Mouse (Mus musculus) regulatory T cell (primary cell): ENCODE data around the gene Iqschfp.

Experiments used
- in situ Hi-C: fragments of 300-600 bp; cut with MboI, MseI; formaldehyde crosslinking; loops from one replicate; pipeline ENCODE4 v1.15.1; 2025; ENCODE audit warnings: high pct_unique_total_duplicates

Iqschfp gene

DNA sequence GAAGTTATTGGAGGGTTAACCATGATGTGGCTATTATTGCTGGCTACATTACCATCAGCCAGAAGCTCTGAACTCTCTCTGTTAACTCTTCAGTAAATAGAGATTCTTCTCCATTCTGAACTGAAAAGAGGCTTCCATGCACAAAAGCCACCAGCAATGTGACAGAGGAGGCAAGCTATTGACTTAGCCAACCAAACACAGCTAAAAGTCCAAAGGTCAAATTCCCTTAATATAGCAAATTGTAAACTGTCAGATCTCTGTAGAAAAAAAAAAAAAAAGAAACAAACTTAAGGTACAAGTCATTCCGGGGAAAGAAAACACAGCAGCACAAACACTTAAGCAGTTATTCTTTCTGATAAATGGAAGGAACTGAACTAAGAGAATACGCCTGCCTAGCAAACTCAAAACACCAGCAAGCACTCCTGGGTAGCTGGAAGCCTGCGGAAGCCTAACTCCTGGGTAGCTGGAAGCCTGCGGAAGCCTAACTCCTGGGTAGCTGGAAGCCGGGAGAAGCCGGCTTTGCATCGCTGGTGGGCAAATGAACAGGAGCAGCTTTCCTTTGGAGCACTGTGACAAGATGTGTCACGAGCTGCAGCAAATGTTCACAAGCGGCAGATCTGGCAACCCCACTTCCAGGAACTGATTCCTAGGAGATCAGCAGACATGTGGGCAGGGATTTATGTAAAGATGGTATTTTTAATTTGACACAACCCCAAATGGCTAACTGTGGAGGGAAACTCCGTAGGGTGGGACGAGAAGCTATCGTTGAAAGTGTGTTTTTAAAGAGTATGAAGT lies 701.2 kb downstream of the Iqschfp start:
- in situ Hi-C loops, result no loop called here

DNA sequence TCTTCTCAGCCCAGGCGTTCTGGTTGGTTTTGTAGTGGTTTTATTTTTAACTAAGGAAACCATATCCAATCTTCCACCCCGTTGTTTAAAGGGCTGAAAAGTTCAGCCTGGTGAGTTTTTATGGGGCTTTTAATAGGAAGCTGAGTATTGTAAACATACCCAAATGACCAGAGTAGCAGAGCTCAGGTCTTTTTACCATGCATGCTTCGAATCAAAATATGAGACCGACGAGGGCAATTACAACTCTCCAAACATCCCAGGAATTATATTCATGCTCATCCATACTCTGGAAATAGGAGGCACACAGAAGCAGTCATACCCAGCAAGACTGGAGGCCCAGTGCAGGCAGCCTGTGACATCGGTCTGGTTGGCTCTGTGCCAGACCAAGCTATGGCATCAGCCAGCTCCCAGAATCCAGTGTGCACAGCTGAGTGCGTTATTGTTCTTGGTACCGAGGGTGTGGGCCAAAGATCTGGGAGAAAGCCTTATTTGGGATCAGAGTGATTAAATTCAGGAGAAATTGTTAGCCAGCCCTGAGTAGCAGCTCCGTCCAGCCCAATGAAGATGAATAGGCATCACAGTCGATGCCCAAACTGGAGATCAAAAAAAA lies 703.4 kb downstream of the Iqschfp start:
- in situ Hi-C loops, result no loop called here

DNA sequence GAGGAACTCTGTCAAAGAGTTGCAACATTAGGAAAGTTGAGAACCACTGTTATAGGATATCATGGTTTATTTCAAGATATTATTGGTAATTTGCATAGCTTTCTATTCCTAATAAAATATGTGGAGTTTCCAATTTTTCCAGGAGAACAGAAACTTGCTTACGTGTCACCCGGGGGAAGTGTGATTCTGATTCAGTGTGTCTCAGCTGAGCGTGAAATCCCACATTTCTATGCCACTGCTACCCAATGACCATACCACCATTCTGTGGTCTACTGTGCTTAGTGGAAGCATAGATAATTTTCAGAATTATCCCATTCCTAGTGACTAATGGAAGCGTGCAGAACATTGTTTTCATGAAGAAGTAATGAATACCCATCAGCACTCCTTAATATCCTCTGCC lies 704.9 kb downstream of the Iqschfp start:
- in situ Hi-C loops, result no loop called here

DNA sequence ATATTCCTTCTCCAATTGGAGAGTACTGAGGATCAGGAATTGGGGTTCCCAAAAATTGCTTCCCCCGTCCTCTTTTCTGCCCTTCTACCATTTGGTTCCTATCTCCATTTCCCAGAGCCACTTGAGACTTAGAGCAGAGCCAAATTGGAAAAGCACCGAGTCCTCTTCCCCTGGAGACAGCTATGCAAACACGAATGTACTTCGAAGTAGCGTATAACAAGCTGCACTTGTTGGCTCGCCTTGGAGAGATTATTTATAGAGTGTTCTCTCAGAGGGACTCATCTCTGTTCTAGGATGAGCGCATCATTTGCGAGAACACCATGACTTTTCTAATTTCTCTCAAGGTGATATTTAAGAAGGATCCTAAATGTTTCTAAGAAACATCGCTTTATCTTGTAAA lies 710.9 kb downstream of the Iqschfp start:
- in situ Hi-C loops, result no loop called here

DNA sequence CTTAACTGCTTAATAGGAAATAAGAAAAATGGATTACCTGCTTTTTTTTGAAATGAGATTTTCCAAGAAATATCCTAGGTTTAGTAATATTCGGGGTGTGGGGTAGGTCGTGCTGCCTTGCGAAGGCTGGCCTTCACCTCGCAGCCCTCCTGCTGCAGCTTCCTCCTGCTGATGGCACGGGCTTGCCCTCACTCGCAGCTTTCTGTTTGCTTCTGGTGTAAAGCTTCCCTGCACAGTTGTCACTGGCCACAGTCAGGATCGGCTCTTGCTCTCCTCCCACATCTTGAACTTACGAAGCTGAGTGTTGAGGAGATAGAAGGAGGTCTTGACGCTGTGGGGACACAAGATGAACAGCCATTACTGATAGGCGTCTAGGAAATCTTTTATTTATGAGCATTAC lies 712.4 kb downstream of the Iqschfp start:
- in situ Hi-C loops, result no loop called here

DNA sequence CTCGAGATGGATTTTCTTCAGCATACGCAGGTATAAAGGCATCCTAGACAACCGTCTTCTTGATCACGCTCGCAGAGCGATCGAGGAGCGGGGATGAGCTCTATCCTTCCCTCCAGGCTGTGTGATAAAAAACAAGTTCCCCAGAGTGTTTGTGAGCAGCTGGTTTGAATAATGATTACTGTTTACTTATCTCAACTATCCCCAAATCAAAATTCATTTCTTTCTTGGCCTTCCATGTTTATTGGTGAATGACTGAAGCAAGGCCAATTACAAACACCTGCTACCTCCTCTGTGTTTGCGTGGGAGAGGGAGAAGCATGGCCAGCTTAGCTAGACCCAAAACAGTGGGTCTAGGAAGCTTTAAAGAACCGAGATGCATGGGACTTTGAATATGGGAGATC lies 712.9 kb downstream of the Iqschfp start:
- in situ Hi-C loops, result no loop called here

DNA sequence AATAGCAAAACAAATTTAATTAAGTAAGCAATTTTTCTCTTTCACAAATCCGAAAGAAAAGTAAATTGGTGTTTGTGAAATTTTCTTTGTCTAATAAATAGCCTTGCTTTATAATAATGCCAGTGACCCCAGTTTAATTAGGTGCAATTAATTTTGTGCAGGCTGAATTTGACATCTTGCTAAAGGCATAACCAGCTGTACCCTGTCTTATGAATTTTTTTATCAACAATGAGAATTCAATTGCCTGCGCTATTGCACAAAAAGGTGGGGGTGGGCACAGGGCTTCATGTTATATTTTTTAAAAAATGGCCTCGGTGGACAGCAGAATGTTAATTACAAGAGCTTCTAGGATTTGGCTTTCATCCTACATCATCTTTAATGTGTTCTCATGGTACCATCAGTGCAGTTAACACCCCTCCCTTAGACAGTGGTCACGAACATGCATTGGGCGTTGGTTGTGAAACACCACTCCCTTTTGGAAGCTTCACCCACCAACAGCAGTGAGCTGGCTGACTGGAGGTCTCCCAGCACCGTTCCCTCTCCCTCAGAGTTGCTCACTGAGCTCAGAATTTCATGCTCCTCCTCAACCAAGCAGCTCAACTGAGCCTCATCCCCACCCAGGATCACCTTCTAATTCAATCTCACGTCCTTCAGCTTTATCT lies 714.0 kb downstream of the Iqschfp start:
- in situ Hi-C loops, result no loop called here

DNA sequence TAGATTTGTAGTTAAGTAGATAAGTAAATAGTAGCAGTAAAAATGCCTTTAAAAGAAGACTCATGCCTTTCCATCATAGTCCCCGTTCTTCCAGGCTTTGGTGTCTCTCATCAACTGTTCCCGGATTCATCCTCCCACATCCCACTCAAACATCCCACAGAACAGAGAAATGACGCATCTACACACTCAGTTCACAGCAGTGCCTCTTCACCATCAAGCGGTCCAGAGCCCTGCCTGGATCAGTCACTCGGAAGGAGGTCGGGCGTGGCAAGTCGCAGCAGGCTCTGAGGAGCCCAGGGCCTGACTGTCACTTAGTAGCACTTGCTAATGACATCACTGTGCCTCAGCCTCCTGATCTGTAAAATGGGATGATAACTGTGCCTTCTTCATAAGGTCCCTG lies 714.7 kb downstream of the Iqschfp start:
- in situ Hi-C loops, result no loop called here

DNA sequence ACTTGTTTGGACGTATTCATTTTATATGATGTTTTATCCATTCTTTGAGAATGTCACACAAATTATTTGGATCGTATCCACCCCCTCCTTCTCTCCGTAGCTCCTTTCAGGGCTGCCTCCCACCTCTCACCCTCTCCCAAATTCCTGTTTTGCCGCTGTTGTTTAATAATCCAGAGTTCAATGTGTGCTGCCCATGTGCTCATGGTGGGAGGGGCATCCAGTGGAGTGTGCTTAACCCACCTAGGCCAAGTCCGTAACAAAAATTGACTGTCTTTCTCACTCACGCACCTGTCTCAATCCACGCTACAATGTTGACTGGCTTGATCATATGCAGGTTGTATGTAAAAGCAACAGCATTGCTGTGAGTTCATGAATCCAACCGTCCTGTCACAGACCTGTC lies 715.3 kb downstream of the Iqschfp start:
- in situ Hi-C loops, result no loop called here

DNA sequence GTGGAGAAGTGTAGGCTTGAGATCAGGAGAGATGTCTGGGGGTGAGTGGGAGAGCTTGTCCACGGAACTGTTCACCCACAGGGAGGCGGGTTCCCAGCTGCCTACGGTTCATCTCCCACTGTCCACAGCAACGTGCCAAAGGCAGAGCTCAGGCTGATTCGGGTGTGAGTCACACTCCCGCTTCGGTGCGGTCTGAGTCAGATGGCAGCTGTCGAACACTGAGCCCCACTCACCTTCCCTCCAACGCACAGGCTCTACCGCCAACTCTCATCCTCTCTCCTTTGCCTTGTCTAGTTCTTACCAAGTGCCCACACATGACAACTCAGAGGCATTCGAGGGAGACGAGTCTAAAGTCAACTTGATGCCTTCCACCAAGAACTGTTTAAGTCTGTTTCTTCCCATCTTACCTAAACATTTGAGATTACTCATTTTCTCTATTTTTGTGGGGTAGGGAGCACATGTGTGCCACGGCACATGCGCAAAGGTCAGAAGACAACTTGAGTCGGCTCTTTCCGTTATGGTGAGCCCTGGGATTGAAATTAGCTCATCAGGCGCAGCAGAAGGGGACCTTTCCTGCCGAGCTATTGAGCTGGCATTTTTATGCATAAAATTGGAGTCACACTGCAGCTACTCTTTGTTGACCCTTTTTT lies 716.9 kb downstream of the Iqschfp start:
- in situ Hi-C loops, result no loop called here

DNA sequence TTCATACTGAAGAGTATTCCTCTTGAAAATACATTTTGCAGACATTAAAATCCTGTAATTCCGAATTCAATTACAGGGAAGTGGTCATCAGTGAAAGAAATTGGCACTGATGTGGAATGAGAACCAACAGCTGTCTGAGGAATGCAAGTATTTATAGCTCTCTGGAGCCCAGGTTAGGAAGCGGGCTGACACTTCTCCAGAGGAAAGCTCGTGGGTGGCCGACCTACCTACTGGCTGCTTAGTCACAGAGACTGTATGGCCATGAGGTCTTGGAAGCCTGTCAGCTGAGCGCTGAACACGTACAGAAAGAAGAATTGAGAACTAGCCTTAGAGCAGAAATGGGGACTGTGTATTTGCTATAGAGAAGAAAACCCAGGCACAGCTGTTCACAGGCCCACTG lies 718.0 kb downstream of the Iqschfp start:
- in situ Hi-C loops, result no loop called here

DNA sequence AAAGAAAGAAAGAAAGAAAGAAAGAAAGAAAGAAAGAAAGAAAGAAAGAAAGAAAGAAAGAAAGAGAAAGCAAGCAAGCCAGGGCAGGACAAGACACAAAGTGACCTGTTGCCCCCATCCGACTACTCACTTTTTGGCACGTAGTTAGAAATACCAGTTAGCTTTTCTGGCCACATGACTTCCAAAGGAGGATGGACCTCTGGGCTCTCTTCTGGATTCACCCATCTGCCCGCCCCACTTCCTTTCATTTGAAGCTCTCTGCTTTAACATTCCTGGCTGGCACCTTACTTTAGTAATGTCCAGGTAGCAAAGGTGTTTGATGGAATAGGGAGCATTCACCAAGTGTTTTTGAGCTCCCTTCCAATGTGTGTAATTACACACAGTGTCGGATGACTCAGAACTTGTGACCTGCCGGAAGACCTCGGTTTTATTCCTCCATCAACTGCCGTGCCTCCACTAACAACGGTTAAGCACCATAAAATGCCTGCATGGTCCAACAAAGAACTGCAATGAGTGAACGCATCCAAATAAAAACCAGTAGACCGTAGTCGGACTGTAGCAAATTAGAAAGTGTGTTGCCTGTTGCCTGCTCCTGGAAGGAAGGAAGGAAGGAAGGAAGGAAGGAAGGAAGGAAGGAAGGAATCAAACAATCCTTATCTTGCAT lies 718.7 kb downstream of the Iqschfp start:
- in situ Hi-C loops, result no loop called here

DNA sequence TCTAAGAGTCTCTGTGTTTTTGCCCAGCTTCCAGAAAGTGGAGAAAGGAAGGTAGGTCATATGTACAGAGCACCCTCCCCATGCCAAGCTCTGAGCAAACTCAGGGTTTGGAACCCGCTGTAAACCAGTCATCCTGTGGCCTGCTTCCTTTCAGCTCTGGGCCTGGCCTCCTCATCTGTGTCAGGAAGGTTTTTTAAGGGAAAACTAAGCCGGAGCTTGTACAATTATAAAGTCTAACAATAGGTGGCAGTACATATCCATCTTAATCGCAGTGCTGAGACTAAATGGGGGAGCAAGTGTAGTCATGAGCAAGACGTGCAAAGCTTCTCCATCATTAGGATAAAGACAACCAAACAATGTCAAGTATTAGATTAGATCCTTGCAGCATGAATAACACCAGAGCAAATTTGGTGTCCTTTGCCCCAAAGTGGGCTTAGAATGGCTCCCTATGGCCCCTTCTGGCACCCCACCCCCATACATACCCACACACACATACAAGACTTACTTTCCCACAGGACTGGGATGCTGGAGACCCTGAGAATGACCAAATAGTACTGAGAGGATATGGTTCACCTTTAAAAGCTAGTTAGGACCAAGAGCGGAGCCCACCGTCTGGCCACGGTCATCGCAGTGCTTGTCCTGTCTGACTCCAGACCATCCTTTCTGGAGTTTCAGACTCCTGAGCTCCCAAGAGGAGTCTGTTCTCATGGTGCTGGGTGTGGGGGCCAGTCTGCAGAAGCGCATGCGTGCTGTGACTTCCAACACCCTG lies 723.2 kb downstream of the Iqschfp start:
- in situ Hi-C loops, result loop anchor here (5.0 kb wide), 1 partner anchor 97 kb away; no protein-coding TSS in a partner anchor

DNA sequence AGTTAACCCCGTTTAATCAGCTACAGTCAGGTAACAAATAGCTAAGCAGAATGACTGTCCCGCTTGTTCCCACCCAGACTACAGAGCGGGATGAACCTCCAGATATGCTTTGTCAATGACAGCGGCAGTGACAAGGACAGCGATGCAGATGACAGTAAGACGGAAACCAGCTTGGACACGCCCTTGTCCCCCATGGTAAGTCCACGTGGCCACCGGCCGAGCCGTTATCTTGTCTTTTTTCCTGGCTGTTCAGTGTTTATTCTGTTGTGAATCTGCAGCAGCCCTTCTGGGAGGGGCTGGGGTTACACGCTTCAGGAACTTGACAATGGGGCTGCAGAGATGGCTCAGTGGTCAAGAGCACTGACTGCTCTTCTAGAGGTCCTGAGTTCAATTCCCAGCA lies 724.3 kb downstream of the Iqschfp start:
- in situ Hi-C loops, result loop anchor here (5.0 kb wide), 1 partner anchor 96 kb away; no protein-coding TSS in a partner anchor

DNA sequence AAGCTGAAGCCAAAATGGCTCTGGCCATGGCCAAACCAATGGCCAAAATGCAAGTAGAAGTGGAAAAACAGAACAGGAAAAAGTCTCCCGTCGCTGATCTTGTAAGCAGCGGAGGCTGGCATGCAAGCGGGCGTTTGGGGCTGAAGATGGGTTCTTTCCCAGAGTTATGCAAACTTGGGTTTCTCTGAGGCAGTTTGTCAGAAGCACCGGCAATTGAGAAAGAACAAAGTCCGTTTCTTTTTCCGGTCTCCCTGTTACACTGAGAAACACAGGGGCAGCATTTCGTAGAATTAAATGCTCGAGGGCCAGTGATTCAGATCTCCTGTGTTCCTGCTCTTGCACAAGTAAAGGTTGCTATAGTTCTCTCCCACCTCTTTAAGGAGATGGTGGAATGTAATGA lies 725.7 kb downstream of the Iqschfp start:
- in situ Hi-C loops, result loop anchor here (5.0 kb wide), 1 partner anchor 95 kb away; no protein-coding TSS in a partner anchor

DNA sequence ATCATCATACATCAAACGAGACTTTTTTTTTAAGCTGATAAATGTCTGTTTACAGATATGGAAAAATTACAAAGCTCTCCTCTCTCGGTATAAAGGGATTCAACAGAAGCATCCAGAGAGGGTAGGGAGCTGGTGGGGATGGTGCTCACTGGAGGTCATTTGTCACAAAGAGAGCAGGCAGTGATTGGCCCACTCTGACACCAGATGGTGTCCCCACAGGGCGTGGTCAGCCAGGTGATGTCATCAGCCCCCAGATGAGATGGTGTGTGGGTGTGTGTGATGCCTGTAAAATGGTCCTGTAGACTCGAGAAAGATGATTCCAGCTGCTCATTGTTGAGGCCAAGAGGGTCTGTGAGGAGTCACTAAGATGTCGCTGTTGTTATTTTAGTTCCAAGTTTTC lies 727.1 kb downstream of the Iqschfp start:
- in situ Hi-C loops, result loop anchor here (5.0 kb wide), 1 partner anchor 93 kb away; no protein-coding TSS in a partner anchor

DNA sequence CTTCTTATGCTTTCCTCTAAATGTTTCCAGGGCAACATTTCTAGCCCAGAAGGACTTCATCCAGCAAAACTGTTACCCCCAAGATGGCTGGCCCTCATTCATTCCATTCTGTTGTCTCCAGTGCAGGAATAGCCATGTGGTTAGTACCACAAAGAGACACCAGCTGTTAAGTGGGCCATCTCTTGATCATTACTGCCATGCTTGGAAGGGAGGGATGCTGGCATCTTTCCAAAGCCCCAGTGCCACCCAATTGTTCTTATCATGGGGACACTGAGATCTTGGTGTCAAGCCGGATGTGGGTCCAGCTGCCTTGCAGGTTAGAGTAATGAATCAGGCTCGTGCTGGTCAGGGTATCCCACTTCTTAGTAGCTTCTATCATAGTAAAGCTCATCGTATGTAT lies 729.9 kb downstream of the Iqschfp start:
- in situ Hi-C loops, result no loop called here

DNA sequence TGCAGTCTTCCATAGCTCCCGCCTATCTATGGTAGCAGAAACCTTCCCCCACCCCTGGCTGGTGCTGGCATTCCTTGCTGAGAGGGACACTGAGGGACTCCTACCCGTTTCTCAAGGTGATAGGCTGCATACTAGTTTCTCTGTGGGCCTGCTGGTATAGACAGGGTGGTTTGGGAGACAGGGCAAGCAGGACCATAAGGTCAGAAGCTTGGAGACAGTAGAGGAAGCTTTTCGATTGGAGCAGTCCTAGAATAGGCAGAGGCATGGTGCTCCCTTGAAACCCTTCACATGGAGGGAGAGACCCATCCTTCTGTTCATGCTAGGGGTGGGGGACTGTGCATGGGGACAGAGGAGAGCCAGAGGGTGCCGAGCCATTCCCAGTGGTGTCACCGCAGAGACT lies 731.0 kb downstream of the Iqschfp start:
- in situ Hi-C loops, result no loop called here

DNA sequence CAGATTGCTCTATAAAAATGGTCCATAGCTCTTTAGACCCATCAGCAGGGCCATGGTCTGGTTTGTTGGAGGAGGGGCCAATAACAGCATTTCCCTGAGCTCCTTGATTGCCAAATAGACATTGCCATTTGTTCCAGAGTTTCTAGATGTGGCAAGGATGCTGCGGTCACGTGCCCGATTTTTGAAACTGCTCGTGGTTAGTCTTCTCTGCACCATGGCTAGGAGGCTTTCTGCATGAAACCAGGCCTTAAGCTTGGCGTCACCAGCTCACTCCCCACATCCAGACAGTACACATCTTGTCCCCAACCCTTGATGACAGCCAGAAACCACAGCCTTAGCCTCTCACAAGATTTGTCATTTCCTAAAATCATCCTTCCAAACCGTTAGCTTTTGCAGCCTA lies 732.4 kb downstream of the Iqschfp start:
- in situ Hi-C loops, result no loop called here

DNA sequence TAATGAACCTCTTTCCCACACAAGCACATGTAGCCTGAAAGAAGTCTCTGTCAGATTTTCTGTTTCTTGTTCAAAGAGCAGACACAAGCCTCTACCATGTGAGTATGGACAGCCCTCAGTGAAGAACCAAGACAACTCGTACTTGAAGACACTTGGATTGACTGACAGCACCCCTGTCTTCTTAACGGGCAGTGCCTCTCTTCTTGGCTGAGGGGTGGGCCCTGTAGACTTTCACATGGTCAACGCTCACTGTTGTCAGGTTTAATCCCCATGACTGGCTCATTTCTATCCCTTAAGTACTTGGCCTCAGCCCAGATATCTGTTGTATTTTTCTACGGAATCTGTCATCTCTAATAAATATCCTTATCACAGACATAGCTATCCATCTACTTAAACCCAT lies 738.2 kb downstream of the Iqschfp start:
- in situ Hi-C loops, result no loop called here

DNA sequence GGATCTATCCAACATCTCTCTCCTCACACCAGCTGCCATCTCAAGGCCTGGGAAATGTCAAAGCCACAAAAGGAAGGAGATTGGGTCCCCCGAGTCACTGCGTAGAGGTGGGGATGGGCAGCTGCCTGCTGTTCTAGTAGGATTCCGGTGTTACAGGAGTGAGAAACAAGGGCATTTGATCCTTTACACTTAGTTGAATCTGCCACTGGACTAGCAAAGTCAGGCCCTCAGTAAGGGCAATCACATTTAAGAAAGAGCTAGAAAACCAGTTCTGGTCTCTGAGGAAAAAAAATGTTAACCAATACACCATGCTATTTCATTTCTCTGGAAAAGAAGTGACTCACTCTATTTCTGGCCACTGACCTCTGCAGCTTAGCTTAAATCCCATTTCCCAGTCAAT lies 738.8 kb downstream of the Iqschfp start:
- in situ Hi-C loops, result no loop called here
